Mouse (Mus musculus) bone marrow macrophage, adult 2 months (primary cell): ENCODE measurements at regions not wholly inside any gene's neighbourhood (a gene's known extent, or its start where the extent isn't known, plus 50 kb on each side); places are given as distances from the start of the nearest gene placed in this dataset.

ENCODE experiments used
- H3K27ac ChIP-seq: 2 replicates; pipeline ENCODE4 v1.5.1; 2012; ENCODE audit warnings: low read depth, low read length; ENCODE audit not compliant: insufficient read depth
- H3K4me1 ChIP-seq: 2 replicates; pipeline ENCODE4 v1.6.1; 2012; ENCODE audit warnings: low read length; ENCODE audit not compliant: control insufficient read depth, insufficient read depth
- H3K4me3 ChIP-seq: 2 replicates; pipeline ENCODE4 v1.5.1; 2012; ENCODE audit warnings: mild to moderate bottlenecking, low read length, moderate library complexity; ENCODE audit not compliant: insufficient read depth
- CTCF ChIP-seq: IDR thresholded peaks from 2 replicates; pipeline ENCODE4 v1.5.1; 2012; ENCODE audit warnings: low read depth, mild to moderate bottlenecking, low read length, moderate library complexity
- POLR2A ChIP-seq: IDR thresholded peaks from 2 replicates; pipeline ENCODE4 v1.6.1; 2012; ENCODE audit warnings: mild to moderate bottlenecking, low read depth, low read length, borderline replicate concordance

DNA sequence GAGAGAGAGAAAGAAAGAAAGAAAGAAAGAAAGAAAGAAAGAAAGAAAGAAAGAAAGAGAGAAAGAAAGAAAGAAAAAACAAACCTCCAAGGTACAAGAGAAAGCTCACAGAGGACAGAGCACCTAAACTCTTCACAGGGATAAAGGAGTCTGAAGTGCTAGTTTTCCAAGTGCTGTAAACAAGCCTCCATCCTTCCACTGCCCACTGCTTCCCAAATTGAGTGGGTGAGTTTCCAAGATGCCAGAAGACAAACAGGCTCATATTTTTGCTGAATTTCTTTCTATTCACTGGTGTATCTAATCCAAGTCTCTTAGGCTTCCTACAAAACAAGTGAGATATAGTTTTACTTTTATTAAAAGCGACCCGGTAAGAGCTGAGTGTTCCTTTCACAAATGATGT is 218.2 kb downstream of the Lmo4 start:
- Histone ChIP-seq H3K4me1 (no peaks in the 10 kb centered on the region), H3K27ac (no peak overlapping the region), H3K4me3 (no peak overlapping the region)
- TF ChIP-seq CTCF: no peak
- no peak for TF ChIP-seq POLR2A

DNA sequence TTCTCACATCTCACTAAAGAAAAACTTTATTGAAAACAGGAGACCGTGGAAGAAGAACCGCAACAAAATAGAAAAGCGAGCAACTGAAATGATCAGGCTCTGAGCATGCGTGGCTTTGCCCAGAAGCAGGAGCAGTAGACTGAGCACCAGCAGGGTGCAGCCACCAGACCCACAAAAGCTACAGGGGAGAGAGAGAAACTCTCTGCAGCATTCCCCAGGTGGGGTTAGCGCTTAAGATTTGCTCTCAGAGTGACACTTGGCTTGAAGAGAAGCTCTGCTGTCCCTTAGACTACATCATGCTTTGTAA is 218.9 kb downstream of the Lmo4 start:
- Histone ChIP-seq H3K27ac (no peak overlapping the region), H3K4me3 (no peak overlapping the region), H3K4me1 (no peaks in the 10 kb centered on the region)
- TF ChIP-seq POLR2A (no peak), CTCF (no peak)

DNA sequence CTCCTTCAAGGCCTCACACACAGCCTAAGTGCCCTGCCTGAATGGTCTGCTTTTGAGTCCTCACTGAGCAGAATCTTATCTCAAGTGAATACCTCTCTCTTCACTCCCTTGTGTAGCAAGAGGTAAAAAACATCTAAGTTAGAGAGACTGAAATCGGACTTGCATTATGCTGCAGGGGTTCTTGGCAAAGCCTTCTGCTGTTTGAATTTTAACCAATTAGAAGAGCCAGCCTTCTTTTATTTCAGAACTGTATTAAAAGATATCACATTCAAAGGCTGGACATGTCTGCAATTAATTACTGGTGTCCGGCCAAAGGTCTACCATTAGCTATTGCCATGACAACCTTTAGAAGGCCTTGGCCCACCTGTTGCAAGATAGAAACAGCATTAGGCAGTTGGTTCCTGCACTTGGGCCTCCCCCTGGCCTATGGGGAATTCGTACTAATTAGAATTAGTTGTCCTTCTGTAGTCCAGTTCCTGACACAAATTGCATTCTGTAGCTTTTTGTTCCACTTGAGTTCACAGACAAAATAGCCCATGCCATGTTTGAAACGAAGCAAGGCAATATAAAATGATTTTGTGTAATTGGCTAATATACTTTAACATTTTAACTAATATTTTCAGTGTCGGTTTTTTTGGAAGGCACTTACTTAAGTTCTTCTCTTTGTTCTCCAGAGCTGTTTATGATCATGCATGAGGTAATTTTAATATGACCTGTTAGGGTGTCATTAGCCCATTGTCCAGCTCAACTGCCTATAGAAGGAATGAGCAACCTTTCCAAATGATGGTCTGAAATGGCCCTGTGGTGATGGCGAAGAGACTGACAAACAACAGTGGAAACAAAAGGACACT is 219.4 kb downstream of the Lmo4 start:
- TF ChIP-seq POLR2A: no peak
- no peak for TF ChIP-seq CTCF
- no peaks in the 10 kb centered on the region for H3K4me1 ChIP-seq
- no peak overlapping the region for H3K27ac ChIP-seq
- H3K4me3 ChIP-seq: no peak overlapping the region

DNA sequence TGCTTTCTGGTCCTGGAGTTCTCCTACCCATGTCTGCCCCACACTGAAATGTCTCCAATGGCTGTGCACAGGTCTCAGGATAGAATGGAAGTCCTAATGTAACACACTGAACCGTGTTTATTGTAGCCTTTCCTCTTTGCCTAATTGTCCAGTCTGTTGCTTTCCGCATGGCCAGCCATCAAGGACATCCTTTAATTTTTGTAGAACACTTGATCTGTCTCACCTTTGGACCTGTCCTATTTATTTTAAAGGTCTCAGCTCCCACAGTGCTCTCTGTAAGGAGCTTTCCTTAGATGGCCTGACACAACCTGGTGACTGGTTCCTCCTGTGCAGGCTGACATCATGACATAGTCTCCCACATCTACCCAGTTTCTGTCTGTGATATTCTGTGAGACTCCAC is 226.3 kb downstream of the Lmo4 start:
- no peaks in the 10 kb centered on the region for H3K4me1 ChIP-seq

DNA sequence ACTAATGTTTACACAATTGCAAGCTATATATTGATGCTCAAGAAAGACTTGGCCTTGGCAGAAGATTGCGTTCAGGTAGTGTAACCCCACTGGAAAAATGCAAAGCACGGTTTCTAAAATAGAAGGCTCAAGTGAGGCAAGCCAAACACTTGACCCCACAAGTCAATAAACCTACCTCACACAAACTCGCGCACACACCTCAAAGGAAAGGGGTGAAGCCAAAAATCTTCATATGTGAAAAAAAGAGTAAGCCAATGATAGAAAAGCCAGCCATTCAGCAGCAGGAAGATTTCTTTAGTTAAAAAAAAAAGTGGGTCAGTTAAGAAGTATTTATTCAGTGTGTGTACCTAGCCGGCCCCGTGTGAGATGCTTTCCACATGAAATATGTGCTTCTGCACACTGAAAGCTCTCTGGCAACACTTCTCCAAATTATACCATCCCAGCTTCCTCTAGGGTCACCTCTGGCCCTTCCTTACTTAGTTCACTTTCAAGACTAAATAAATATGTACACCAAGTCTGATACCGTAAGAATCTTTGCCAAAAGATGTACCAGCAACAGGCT is 227.1 kb downstream of the Lmo4 start:
- Histone ChIP-seq H3K27ac (no peak overlapping the region), H3K4me1 (no peaks in the 10 kb centered on the region), H3K4me3 (no peak overlapping the region)
- no peak for TF ChIP-seq CTCF
- no peak for TF ChIP-seq POLR2A

More for the DNA sequence above, 226.3 kb downstream of the Lmo4 start:
- Histone ChIP-seq H3K4me3 (no peak overlapping the region), H3K27ac (no peak overlapping the region)
- TF ChIP-seq CTCF: no peak
- no peak for TF ChIP-seq POLR2A

DNA sequence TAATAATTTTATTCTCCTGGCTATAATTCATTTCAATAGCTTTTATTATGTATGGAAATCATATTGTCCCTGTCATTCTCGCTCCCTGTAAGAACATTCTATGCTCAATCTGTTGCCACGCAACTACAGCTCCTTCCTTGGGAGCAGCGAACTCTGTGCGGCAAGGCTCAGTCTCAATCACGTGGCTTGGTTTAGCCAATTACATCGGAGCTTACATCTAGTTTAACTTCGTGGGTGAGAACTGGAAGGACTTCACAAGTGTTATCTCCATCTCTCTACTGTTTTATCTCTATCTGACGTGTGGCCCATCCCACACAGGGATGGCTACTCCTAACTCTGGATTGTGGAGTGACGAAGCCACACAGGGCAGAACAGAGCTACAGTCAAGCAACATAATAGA is 231.4 kb downstream of the Lmo4 start:
- no peak overlapping the region for H3K4me3 ChIP-seq
- H3K4me1 ChIP-seq: no peaks in the 10 kb centered on the region
- no peak overlapping the region for H3K27ac ChIP-seq
- TF ChIP-seq POLR2A: no peak
- TF ChIP-seq CTCF: no peak

DNA sequence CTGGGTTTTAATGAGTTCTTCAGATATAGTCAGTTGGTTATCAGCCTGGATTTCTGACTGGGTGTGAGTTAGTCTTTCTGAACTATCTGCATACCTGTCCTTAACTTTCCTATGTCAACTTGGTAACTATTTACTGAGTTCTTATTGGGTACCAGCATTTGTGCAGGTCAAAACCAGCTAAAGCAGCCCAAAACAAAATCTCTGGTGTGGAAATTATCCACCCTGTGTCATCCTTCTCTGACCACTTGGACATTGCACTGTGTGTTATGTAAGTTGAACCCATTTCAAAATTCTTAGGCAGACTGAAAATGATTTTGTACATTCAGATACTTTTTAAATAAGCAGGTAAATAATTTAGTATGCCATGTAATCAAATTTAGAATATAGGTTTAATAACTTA is 232.7 kb downstream of the Lmo4 start:
- Histone ChIP-seq H3K4me3 (no peak overlapping the region), H3K27ac (no peak overlapping the region), H3K4me1 (no peaks in the 10 kb centered on the region)
- no peak for TF ChIP-seq POLR2A
- no peak for TF ChIP-seq CTCF

DNA sequence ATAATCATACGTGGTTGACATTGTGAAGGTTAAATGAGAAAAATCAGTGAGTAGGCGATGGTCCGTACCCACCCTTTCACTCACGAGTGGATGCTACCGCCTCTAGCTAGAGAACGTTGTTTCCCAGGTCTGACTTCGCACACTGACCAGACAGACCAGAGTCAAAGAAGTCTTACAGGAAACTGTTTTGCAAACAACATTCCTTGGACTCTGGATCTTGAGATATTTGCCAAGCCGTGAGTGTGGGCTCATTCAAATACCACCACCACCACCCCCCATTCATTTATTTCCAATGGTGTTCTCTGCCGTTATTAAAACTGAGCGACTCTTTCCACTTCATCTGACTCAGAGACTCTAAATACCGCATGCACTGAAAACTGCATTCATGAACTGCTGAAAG is 234.2 kb downstream of the Lmo4 start:
- Histone ChIP-seq H3K4me1 (no peaks in the 10 kb centered on the region), H3K4me3 (no peak overlapping the region), H3K27ac (no peak overlapping the region)
- TF ChIP-seq POLR2A: no peak
- no peak for TF ChIP-seq CTCF

DNA sequence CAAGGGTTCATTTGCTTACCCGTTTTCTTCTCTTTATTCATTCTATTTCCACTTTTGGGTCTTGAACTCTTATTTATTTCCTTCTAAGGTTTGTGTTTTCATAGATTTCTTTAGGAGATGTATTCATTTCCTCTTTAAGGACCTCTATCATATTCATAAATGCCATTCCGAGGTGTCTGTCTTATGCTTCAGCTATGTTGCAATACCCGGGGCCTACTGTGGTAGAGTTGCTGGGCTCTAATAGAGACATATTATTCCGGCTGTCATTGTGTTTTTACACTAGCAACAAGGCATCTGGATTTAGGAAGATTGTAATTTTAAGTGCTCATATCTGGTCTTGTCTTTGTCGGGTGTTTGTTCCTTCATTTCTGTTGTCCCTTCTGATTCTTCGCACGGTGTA is 249.5 kb downstream of the Lmo4 start:
- Histone ChIP-seq H3K27ac (no peak overlapping the region), H3K4me3 (no peak overlapping the region), H3K4me1 (no peaks in the 10 kb centered on the region)
- no peak for TF ChIP-seq CTCF
- no peak for TF ChIP-seq POLR2A

DNA sequence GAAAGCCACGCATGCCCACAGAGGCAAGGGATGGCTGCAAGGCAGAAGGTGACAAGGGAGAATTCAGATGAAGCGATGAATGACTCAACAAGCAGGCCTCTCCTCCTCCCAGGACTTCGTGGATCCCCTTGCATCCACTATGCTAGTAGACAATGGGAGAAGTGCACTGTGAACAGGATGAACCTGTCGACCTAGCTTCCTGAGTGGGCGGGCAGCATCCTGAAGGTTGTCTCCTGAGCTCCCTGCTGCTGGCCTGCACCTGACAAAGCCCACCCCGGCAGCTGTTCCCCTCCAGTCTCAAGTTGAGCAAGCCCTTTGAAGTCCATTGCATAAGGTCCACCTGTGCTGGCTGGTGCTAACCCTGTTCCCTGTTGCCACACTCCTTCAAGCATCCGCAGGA is 250.2 kb downstream of the Lmo4 start:
- H3K4me3 ChIP-seq: no peak overlapping the region
- TF ChIP-seq CTCF (no peak), POLR2A (no peak)
- no peak overlapping the region for H3K27ac ChIP-seq
- no peaks in the 10 kb centered on the region for H3K4me1 ChIP-seq

DNA sequence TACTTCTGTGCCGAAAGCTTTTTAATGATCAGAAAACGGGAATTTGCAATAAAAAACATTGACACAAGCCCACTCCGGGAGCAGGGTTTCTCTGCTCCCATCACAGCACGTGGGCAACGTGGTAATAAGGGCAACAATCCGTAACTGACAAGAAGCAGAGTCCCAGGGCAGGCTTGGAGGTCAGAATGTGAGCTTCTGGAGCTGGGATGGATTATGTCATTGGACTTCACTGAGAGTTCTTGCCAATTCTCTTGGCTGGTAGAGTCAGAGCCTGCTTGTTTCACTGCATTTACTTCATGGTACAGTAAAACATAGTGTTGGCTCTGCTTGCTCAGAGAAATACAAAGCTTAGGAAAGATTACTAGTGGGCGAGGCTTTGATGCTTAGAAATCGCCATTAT is 252.7 kb downstream of the Lmo4 start:
- no peak overlapping the region for H3K27ac ChIP-seq
- no peak for TF ChIP-seq CTCF
- no peak for TF ChIP-seq POLR2A
- no peak overlapping the region for H3K4me3 ChIP-seq
- H3K4me1 ChIP-seq: no peaks in the 10 kb centered on the region

DNA sequence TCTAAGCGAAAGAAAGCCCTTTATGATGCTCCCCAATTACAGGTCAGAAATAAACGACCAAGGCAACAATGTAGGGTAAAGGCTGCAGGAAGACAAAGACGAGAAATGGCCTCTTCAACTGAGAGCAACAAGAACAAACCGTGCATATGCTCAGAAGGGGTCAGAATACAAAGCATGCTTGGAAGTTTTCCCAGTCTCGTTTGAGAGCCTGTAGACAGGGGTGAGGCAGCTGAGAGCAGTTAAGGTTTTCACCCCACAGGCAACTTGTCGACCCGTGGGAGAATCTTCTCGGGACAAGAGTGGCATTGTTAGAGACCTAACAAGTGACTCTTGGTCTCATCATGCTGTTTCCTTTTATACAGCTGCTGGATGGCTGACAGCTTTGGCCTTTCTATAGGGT is 255.4 kb downstream of the Lmo4 start:
- no peak overlapping the region for H3K4me3 ChIP-seq
- TF ChIP-seq CTCF (no peak), POLR2A (no peak)
- H3K4me1 ChIP-seq: no peaks in the 10 kb centered on the region
- no peak overlapping the region for H3K27ac ChIP-seq
